Mouse (Mus musculus): ENCODE results near the gene Fcho1.

The Fcho1 gene

DNA sequence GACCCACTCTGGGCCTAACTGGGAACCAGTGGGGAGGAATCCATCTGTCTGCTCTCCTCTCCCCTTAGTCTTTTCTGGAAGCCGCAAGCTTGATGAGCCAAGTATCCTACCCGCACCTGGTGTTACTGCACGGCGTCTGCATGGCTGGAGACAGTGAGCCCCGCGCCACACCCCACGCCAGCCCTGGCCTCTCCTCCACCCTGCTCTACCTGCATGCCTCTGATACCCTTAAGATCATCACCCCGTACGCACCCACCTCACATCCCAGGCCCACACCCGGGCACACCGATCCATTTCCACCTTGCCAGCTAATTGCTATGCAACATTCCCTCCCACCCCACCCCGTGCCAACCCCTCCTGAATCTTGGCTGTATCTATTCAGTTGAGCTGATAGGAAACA lies 42.7 kb downstream of the Fcho1 start:
- no peak for DNase-seq (ENCODE audit: low spot score in 2 of 2)

DNA sequence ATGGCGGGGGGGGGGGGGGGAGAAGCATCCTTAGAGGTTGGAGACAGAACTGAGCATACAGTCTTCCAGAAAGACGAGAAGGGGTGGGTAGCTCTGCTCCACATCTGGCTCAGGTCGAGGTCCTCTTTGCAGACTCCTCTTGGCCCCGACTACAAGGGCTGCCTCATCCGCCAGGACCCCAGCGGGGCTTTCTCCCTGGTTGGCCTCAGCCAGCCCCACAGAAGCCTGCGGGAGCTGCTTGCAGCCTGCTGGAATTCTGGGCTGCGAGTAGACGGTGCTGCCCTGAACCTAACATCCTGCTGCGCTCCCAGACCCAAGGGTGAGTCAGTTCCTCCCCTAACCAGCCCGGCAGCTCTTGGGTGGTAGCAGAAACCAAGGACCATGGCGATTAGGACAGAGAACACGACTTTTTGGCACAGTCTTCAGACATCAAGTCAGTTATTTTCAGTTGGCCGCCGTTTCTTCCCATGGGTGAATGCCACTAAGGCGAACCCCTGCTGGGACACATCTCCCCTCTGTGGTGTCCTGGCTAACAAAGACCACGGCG lies 44.1 kb downstream of the Fcho1 start:
- no peak for DNase-seq (ENCODE audit: low spot score in 2 of 2)

DNA sequence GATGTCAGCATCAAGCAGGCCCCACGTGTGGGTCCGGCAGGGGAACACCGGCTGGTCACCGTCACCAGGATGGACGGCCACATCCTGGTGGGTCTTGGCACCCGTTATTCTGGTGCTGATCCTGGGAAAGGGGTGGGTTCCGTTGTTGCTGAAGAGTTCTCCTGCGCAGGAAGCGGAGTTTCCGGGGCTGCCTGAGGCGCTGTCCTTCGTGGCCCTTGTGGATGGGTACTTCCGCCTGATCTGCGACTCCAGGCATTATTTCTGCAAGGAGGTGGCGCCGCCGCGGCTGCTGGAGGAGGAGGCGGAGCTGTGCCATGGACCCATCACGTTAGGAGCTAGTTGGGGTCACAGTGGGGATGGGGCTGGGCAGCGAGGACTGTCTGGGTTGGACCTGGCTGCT lies 45.0 kb downstream of the Fcho1 start:
- DNase-seq (ENCODE audit: low spot score in 2 of 2), result no peak

DNA sequence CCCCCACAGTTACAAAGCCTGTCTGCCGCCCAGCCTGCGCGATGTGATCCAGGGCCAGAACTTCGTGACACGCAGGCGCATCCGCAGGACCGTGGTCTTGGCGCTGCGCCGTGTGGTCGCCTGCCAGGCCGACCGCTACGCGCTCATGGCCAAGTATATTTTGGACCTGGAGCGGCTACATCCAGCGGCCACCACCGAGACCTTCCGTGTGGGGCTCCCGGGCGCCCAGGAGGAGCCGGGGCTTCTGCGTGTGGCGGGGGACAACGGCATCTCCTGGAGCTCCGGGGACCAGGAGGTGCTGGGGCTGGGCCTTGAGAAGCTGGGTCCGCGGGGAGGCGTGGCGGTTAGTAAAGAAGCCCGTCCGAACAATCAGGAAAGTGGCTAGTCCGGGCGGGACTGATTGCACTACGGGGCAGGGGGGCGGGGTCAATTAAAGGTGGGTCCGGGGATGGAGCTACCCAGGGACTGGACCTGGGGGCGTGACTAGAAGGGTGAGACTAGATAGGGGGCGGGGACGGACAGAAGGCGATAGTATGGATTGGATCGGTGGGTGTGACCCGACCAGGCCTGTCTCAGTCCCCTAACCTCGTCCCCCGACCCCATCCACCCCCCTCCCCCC lies 45.9 kb downstream of the Fcho1 start:
- no peak for DNase-seq (ENCODE audit: low spot score in 2 of 2)

DNA sequence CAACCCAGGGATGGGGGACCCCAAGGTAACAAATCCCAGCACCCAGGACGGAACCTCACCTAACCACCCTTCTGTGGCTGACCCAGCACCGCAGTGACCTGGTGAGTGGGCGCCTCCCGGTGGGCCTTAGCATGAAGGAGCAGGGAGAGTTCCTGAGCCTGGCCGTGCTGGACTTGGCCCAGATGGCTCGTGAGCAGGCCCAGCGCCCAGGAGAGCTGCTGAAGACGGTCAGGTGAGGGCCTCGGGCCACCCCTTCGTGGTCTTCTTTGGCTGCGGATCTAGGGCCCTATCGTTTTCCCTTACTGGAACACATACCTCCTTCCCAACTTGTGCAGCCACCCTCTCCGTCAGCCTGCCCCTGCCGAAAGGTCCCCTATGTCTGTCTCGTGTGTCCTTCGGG lies 46.4 kb downstream of the Fcho1 start:
- DNase-seq (ENCODE audit: low spot score in 2 of 2), result no peak

DNA sequence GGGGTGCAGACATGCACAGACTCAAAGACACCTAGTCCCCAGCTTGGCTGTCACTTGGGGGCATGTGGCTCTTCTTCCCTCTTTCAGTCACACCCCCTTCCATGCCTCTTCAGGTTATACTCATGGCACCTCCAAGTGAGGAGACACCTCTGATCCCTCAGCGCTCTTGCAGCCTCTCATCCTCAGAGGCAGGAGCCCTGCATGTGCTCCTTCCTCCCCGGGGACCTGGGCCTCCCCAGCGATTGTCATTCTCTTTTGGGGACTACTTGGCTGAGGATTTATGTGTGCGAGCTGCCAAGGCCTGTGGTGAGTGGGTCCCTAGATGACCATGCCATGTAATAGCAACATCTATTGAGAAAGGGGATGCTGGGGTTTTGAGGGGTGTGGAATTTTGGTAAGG lies 47.3 kb downstream of the Fcho1 start:
- DNase-seq (ENCODE audit: low spot score in 2 of 2), result no peak

DNA sequence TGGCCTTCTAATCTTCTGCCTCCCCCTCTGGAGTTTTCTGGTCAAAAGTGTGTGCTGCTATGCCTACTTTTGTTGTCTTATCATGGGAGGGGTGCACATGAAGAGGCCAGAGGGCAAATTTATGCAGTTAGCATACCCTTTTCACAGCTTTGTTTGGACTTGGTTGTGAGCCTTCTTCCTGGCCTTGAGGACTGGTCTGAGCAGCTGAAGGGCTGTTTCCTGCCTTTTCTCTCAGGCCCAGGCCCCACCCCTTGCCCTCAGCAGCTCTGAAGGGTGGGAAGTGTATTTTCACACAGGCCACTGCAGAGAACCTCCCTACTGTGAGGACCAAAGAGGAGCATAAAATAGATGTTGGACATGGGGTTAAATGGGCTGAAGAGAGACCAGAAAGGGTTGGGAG lies 48.0 kb downstream of the Fcho1 start:
- no peak for DNase-seq (ENCODE audit: low spot score in 2 of 2)

DNA sequence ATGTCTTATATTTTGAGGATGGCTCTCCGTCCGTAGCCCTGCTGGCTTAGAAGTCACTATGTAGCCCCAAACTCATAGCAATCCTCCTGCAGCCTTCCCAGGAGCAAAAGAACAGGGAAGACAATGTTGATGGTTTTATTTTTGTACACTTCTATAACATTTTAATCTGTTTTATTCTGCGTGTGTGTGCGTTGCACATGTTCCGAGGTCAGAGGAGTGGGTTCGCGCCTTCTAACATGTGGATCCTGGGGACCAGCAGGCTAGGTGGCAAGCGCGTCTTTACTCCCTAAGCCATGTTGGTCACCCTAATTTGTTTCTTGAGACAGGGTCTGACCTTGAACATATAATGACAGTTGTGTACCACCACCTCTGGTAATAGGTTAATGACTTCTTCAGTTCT lies 48.7 kb downstream of the Fcho1 start:
- no peak for DNase-seq (ENCODE audit: low spot score in 2 of 2)

DNA sequence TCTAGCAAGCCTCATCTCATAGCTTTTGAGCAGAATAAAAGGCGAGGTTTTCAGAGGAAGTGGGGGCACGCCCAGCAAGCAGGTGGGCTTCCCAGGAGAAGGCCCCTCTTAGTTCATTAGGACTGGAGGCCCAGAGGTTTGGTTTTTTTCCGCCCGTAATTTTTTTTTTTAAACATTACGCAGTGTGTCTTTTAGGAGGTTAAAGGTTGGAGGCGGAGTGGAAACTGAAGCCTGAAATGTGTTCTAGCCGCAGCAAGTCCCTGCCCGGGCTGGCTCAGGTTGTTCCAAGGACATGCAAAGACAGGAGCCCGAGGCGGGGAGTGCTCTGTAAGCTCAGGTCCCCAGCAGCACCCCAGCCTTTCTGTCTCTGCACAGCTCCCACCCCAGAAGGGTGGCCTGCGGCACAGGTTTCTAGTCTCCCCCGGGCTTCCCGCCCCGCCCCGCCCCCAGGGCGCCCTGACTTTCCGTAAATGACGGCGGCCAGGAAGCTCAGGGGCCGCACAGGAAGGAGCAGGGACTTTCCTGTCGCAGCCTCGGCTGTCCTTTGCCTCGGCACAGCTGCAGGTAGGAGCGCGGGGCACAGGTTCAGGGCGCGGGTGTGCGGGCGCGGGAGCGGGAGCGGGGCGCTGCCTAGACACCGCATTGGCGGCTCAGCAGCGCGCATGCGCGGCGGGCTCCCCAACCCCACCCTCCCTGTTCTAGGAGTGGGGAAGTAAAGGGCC lies 49.3 kb downstream of the Fcho1 start, which contains the start of gene Jak3:
TSS of gene Jak3 (plus strand) at position 277 of the 722 bp plus-strand sequence.
- DNase-seq (ENCODE audit: low spot score in 2 of 2), result peak in 1 of 2 experiments; percentile 49

DNA sequence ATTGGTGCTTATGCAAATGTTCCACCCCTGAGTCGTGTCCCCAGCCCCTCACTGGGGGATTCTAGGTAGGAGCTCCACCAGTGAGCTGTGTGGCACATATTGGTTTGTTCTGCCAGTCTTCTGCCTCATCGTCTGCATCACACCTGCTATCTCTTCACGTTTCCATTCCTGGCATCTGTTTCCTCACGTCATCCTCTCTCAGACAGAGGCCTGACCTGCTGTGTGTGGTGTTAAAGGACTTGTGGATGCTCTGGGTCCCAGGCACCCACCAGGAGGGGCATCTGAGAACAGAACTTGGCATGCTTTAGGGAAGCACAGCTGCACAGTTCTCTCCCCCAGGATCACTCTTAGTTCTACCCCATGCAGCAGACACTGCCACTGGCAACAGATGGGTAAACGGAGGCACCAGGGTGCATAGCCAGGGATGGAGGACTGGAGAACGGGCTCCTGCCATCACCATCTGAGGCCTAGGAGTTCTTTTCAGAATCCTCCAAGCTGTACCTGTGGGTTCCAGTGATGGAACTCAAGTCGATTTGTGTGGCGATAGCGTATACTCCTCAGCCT lies 50.0 kb downstream of the Fcho1 start:
- no peak for DNase-seq (ENCODE audit: low spot score in 2 of 2)

DNA sequence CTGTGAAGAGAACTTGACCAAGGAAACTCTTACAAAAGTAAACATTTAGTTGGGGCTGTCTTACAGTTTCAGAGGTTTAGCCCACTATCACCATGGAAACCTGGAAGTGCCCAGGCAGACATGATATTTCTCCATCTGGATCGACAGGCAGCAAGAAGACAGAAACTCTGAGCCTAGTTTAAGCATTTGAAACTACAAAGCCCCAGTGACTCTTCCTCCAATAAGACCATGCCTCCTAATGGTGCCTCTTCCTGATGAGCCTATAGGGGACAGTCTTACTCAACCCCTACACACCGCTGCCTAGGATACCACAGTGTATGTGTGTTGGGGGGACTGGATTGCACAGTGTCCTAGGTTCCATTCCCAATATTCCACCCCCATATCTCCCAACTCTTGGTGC lies 51.4 kb downstream of the Fcho1 start:
- no peak for DNase-seq (ENCODE audit: low spot score in 2 of 2)

DNA sequence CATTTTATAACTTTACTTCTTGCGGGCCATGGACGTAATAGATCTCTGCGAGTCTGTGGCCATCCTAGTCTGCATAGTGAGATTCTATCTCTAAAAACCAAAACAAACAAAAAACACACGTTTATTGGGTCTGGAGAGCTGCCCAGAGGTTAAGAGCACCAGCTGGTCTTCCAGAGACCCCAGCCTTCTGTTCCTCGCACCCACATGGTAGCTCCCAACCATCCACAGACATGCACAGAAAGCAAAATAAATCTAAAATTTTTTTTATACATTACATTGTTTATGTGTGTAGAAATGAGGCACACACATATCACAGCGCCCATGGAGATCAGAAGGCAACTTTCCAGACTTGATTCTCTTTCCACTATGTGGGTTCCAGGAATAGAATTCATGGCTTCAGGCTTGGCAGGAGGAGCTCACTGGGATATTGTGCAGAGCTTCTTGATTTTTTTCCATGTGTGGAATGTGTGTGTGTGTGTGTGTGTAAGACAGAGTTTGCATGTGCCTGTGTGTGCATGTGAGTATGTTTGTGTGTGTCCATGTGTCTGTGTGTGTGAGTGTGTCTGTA lies 53.3 kb downstream of the Fcho1 start:
- no peak for DNase-seq (ENCODE audit: low spot score in 2 of 2)

DNA sequence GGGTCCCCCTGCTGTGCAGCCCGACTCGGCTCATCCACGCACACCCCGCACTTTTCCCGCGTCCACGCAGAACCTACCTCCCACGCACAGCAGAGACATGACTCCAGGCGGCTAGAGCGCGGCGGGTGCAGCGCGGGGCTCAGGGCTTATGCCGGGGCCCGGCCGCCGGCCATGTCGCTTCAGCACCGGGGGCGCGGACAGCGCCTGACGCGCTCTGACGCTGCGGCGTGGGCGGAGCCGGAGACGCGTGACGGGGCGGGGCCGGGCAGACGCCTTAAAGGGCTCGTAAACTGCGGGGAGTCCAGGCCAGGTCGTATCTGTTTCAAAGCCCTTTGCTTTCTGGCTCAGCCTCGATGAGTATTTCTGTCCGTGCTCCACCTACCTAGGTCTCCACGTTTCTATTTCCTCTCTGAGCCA lies 54.0 kb downstream of the Fcho1 start, which contains the start of gene Unc13a:
TSS of gene Unc13a (minus strand) at position 209 of the 417 bp plus-strand sequence.
- peak; percentile 82 to 93 for DNase-seq (ENCODE audit: low spot score in 2 of 2)

DNA sequence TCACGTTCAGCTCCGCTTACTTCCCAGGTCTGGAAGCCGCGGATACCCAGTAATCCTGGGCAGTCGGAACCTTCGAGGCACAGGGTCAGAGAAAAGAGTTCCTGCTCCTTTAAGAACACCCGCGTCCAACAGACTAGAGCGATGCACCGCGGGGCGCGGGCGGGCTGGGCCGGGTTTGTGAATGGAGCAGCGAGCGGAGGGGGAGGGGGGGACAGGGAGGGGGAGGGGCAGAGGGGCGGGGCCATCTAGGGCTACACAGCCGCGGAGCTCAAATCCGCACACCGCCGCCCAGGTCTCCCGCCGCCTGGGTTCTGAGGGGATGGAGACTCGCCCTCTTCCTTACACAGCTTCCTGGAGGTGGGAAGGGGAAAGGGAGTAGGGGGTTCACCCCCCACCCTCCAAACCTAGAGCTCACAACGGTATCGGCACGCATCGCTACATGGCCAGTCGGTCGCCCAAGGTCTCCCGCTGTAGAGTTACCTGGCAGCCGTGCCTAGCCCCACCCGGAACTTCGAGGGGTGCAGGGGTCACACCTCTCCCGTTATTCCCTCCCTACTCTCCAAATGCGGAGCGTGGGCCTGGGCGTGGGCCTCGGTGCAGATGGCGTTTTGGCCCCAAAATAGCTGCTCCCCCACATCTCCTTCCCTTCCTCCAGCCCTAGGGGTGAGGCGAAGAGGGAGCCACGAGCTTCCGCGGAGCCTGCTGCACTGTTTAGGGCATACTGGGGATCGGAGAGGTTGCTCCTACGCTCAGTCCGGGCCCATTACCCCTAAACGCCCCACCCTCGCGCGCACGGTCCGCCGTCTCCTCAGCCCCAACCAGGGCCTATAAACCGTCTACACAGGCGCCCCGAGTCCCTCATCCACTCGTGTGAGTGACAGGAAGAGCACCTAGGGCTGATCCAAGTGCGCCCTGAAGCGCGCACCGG lies 54.6 kb downstream of the Fcho1 start:
- peak; percentile 48 to 77 for DNase-seq (ENCODE audit: low spot score in 2 of 2)

DNA sequence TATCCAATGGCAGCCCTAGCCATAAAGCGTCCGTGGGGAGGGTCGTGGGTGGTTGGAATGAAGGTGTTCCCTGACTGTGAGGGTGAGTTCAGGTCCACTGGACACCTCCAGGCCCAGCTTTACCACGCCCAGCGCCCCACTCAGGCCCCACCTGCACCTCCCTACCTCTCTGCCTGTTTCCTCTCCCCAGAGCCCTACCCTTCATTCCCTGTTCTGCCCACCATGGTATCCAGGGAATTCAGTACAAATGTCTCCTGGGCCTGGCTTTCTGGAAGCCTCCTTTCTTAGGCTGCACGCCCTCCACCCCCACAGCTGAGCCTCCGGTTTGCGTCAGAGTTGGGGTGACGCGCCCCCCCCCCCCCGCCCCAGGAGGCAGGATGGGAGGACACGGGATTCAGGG lies 55.3 kb downstream of the Fcho1 start:
- DNase-seq (ENCODE audit: low spot score in 2 of 2), result no peak

DNA sequence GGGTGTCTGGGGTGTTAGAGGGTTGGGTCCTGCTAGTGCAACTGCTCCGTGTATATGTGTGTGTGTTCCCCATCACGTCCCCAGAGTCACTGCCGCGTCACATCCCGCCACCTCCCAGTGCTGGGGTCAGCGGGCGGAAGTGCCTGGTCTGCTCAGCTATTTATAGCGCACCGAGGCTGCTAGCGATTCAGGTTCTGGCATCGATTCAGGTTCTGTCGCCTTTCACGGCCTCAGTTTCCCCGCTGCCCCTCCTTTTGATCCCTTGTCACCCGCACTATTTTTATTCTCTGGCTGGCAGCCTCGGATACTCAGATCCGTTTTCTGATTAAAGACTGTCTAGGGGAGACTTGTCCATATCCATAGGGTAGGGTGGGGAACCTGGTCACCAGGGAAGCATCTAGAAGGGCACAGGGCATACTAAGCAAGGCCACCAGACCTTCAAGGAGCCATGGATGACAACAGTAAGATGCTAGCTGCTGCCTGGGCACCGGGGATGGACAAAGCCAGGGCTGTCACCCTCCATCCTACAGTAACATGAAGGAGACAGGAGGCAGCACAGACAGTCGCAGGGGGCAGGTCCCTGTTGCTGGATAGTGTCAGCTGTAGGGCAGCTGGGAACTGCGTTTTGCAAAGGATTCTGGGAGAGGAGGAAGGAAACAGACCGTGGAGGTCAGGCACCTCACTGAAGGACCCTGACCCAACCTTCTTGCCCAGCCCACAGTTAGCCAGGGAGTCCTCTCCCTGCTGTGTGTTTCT lies 57.1 kb downstream of the Fcho1 start:
- no peak for DNase-seq (ENCODE audit: low spot score in 2 of 2)

DNA sequence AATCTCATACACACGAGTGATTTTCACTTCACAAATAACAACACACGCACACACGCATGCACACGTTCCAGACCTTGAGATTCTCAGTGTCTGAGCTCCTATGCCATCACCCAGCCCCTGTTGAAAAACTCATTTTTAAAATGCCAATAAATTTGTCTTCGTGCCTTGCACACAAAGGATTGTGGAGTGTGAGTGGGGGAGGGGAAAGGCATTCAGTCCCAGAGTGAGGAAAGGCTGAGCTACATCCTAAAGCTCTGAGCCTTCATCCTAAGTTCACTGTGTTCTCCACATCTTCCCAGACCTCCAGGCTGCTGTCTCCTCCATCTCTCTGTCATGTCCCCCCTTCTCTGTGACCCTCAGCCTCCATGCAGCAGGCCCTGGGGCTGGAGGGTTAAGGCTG lies 58.3 kb downstream of the Fcho1 start:
- no peak for DNase-seq (ENCODE audit: low spot score in 2 of 2)

DNA sequence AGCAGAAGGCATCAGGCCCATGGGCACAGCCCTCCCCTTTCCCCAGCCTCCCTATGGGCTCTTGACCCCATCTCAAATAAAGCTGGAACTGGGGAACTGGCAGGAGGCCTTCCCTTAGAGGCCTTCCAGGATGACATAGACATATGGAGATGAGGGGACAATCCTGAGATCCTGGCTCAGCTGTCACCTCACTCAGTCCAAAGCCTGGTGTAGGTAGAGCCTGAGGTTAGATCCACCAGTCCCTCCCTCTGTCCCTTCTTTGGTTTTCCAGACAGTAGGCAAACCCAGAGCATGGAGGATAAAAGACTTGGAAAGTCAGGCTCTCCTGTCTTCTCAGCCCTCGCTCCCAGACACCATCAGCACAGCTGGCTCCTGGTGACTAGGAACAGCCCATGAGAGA lies 58.7 kb downstream of the Fcho1 start:
- DNase-seq (ENCODE audit: low spot score in 2 of 2), result no peak

DNA sequence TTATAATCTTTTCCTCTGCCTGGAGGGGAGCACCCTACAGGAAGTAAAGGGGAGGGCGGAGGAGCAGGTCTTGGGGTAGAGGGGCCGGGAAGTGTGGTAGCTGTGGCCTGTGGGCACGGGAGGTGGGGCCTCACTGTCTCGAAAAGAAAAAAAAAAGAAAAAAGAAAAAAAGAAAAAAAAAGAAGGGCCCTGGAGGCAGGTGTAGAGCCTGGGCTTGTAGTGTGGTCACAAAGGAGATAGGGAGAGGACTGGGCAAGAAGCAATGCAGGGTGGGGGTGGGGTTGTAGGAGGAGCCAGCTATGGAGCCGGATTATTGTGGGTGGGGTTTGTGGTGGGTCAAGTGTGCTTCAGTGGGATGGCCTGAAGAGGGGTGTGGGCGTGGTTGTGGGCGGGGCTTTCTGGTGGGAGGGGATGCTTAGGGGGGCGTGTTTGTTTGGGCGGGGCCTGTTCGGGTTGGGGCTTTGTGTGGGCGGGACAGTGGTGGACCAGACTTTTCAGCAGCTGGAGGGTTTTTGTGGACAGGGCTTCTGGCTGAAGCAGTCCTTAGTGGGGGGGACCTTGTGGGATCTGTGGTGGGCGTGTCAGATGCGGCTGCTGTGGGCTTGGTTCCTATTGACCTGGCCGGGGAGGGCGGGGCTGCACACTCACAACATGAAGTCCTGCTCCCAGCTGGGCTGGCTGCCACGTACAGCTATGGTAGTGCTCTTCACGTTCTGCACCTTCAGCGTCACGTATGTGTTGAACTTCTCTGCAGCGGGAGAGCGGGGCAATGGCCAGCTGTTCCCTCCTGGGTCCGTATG lies 60.0 kb downstream of the Fcho1 start:
- no peak for DNase-seq (ENCODE audit: low spot score in 2 of 2)

Data from cerebellum, postnatal 4 days (tissue).